Mouse (Mus musculus) CH12.LX (cell line): ENCODE measurements around the gene Plek2. TPM values are rescaled to one million over a fixed set of nuclear protein-coding genes. Genes with fewer than 3 reads are reported as not detected.

Experiments used
- DNase-seq: peaks from one replicate; pipeline ENCODE4 v3.0.0-alpha.2; 2013; ENCODE audit errors: extremely low read depth
- H3K27ac ChIP-seq: 2 replicates; pipeline ENCODE4 v1.5.1; 2012; ENCODE audit warnings: low read depth, mild to moderate bottlenecking, control low read depth, moderate library complexity; ENCODE audit not compliant: insufficient read depth
- H3K27me3 ChIP-seq: replicated peaks from 2 replicates; pipeline ENCODE3; 2012; ENCODE audit warnings: inconsistent platforms
- H3K36me3 ChIP-seq, 2 experiments: replicated peaks in 1 of 2; 2 replicates each; pipeline versions ENCODE3 to v1.6.1; 2012; ENCODE audit warnings: inconsistent platforms in 1 of 2, low read length in 1 of 2, mild to moderate bottlenecking in 1 of 2, mixed read lengths in 1 of 2, moderate library complexity in 1 of 2; ENCODE audit not compliant: control insufficient read depth in 1 of 2, insufficient read depth in 1 of 2
- H3K4me1 ChIP-seq, 2 experiments: 2 replicates each; pipeline ENCODE4 v1.6.1; 2012; ENCODE audit warnings: inconsistent platforms in 1 of 2, moderate library complexity in 1 of 2; ENCODE audit not compliant: insufficient read depth in 2 of 2, control insufficient read depth in 1 of 2
- H3K4me2 ChIP-seq: 2 replicates; pipeline ENCODE4 v1.6.1; 2012; ENCODE audit warnings: low read depth, mild to moderate bottlenecking, control low read depth; ENCODE audit not compliant: poor library complexity, insufficient read depth, severe bottlenecking
- H3K4me3 ChIP-seq, 3 experiments: fragments of 150-350 bp in 1 of 3; sonication (generic) in 1 of 3; replicated peaks in 1 of 3; 2 replicates each; pipeline versions ENCODE3 to v1.5.1; 2011 to 2012; ENCODE audit warnings: low read depth in 2 of 3, low read length in 2 of 3, mild to moderate bottlenecking in 2 of 3, moderate library complexity in 2 of 3, control low read depth in 1 of 3, improper control_type of control experiment in 1 of 3, inconsistent platforms in 1 of 3, mixed read lengths in 1 of 3; ENCODE audit not compliant: poor library complexity in 1 of 3
- H3K79me2 ChIP-seq: replicated peaks from 2 replicates; pipeline ENCODE4 v1.6.1; 2012; ENCODE audit warnings: mild to moderate bottlenecking, moderate library complexity; ENCODE audit not compliant: control insufficient read depth, poor library complexity, insufficient read depth, severe bottlenecking; ENCODE audit errors: extremely low read depth
- H3K9ac ChIP-seq: 2 replicates; pipeline ENCODE4 v1.6.1; 2012; ENCODE audit warnings: low read depth, mild to moderate bottlenecking, control low read depth, moderate library complexity; ENCODE audit not compliant: insufficient read depth
- H3K9me3 ChIP-seq: replicated peaks from 2 replicates; pipeline ENCODE3; 2012; ENCODE audit warnings: low read length, inconsistent platforms, mixed read lengths
- CHD1 ChIP-seq: IDR thresholded peaks from 2 replicates; pipeline ENCODE4 v1.6.1; 2012; ENCODE audit warnings: low read depth, low read length, improper control_type of control experiment, inconsistent platforms
- CHD2 ChIP-seq: IDR thresholded peaks from 2 replicates; pipeline ENCODE4 v1.6.1; 2011; ENCODE audit warnings: low read length, improper control_type of control experiment
- CTCF ChIP-seq, 2 experiments: IDR thresholded peaks in 1 of 2; conservative IDR thresholded peaks in 1 of 2; 2 replicates each; pipeline ENCODE4 v1.5.1; 2011 to 2012; ENCODE audit warnings: low read depth in 2 of 2, low read length in 2 of 2, improper control_type of control experiment in 1 of 2, inconsistent platforms in 1 of 2, mild to moderate bottlenecking in 1 of 2, moderate library complexity in 1 of 2
- GABPA ChIP-seq: IDR thresholded peaks from 2 replicates; pipeline ENCODE4 v1.6.1; 2012; ENCODE audit warnings: low read depth, low read length, improper control_type of control experiment, inconsistent platforms; ENCODE audit not compliant: insufficient replicate concordance
- MEF2A ChIP-seq: IDR thresholded peaks from 2 replicates; pipeline ENCODE4 v1.6.1; 2014; ENCODE audit warnings: low read depth, mild to moderate bottlenecking, inconsistent platforms, low read length, improper control_type of control experiment, borderline replicate concordance
- MYC ChIP-seq: IDR thresholded peaks from 2 replicates; pipeline ENCODE4 v1.6.1; 2011; ENCODE audit warnings: low read depth, mild to moderate bottlenecking, improper control_type of control experiment, low read length
- NELFE ChIP-seq: IDR thresholded peaks from 2 replicates; pipeline ENCODE4 v1.6.1; 2011; ENCODE audit warnings: low read depth, low read length, improper control_type of control experiment
- PAX5 ChIP-seq: IDR thresholded peaks from 2 replicates; pipeline ENCODE4 v1.6.1; 2012; ENCODE audit warnings: low read length, inconsistent platforms, mixed read lengths
- POLR2AphosphoS2 ChIP-seq: IDR thresholded peaks from 2 replicates; pipeline ENCODE4 v1.6.1; 2011; ENCODE audit warnings: low read depth, low read length, improper control_type of control experiment
- RCOR1 ChIP-seq: conservative IDR thresholded peaks from 2 replicates; pipeline ENCODE4 v1.6.1; 2012; ENCODE audit warnings: low read depth, mild to moderate bottlenecking, inconsistent platforms, low read length, improper control_type of control experiment
- TBP ChIP-seq: conservative IDR thresholded peaks from 2 replicates; pipeline ENCODE4 v1.6.1; 2011; ENCODE audit warnings: low read depth, low read length, improper control_type of control experiment
- TCF12 ChIP-seq: IDR thresholded peaks from 2 replicates; pipeline ENCODE4 v1.6.1; 2014; ENCODE audit warnings: low read depth, mild to moderate bottlenecking, inconsistent platforms, low read length, improper control_type of control experiment
- UBTF ChIP-seq: IDR thresholded peaks from 2 replicates; pipeline ENCODE4 v1.6.1; 2012; ENCODE audit warnings: low read depth, mild to moderate bottlenecking, inconsistent platforms, low read length, improper control_type of control experiment, moderate library complexity
- USF1 ChIP-seq: IDR thresholded peaks from 2 replicates; pipeline ENCODE4 v1.6.1; 2014; ENCODE audit warnings: low read depth, mild to moderate bottlenecking, inconsistent platforms, low read length, improper control_type of control experiment
- ZKSCAN1 ChIP-seq: IDR thresholded peaks from 2 replicates; pipeline ENCODE4 v1.6.1; 2012; ENCODE audit warnings: low read depth, inconsistent platforms, low read length, improper control_type of control experiment, borderline replicate concordance
- dilution Hi-C: fragments of 300-500 bp; cut with MboI; formaldehyde crosslinking; loops from 2 replicates; pipeline ENCODE4 v1.14.3; 2020; ENCODE audit warnings: low sequenced_read_pairs; ENCODE audit not compliant: extremely low pct_unique_long_range_greater_than_20kb, extremely low pct_ligation_motif_present
- in situ Hi-C: fragments of 300-500 bp; cut with MboI; formaldehyde crosslinking; loops from 3 replicates; pipeline ENCODE4 v1.14.3; 2019; ENCODE audit warnings: low sequenced_read_pairs, low pct_ligation_motif_present, low pct_unique_long_range_greater_than_20kb, mixed read lengths
- polyA plus RNA-seq: library from polyadenylated mRNA; unstranded; fragments of >175 nt; gene quantifications from 2 replicates; pipeline ENCODE4 v1.2.1, GENCODE M21; 2012; ENCODE audit warnings: low read depth; ENCODE audit not compliant: insufficient read length
- total RNA-seq, 2 experiments: library from RNA; depleted of rRNA; stranded (reverse); fragments of 300-350 nt in 1 of 2; fragments of >200 nt in 1 of 2; gene quantifications; 2 replicates each; pipeline ENCODE4 v1.2.3; 2012 to 2014

Plek2 gene
- total and polyA plus RNA-seq, 3 experiments = 0.85 TPM; not detected in 2

- in situ Hi-C loops (loop anchor here (25.0 kb wide), 1 partner anchor 656 kb away; no protein-coding TSS in a partner anchor), dilution Hi-C loops (no loop called here)
- TF ChIP-seq USF1 (no peak), RCOR1 (no peak), TCF12 (no peak), PAX5 (no peak), TBP (no peak), CHD2 (no peak), CHD1 (no peak), POLR2AphosphoS2 (no peak), MEF2A (no peak), MYC (no peak), GABPA (no peak), ZKSCAN1 (no peak), UBTF (no peak), NELFE (no peak)
- Histone ChIP-seq H3K36me3 (peaks cover 32 to 70% of the 10 kb centered on the region in 2 experiments), H3K9ac (no peak overlapping the region), H3K27ac (no peak overlapping the region), H3K9me3 (no peaks in the 10 kb centered on the region), H3K27me3 (no peaks in the 10 kb centered on the region), H3K4me2 (no peak overlapping the region), H3K4me3 (no peak overlapping the region), H3K79me2 (peaks cover 61% of the 10 kb centered on the region), H3K4me1 (peaks cover 2 to 25% of the 10 kb centered on the region in 2 experiments; a peak in 2 of 4 replicates)
- DNase-seq = no peak
These were observed 38.6 kb downstream of the Plek2 start for GRCm38 (mm10) chr12:78868115-78868514.

GRCm38 (mm10) chr12:78865434-78865833, 41.3 kb downstream of the Plek2 start:
- H3K9me3 ChIP-seq = no peaks in the 10 kb centered on the region
- dilution Hi-C loops = no loop called here
- peaks cover 67% of the 10 kb centered on the region for H3K79me2 ChIP-seq
- no peaks in the 10 kb centered on the region for H3K27me3 ChIP-seq
- no peak overlapping the region for H3K4me2 ChIP-seq
- TF ChIP-seq CHD1 (no peak), CTCF (conservative IDR thresholded peaks at IDR 0.05 in 1 of 2, IDR thresholded peaks at IDR 0.05 in 1 of 2; ENCODE audit: low read depth in 2 of 2, low read length in 2 of 2) (peak in 1 of 2 experiments; percentile 40; a peak in 2 of 4 replicates)
- no peak overlapping the region for H3K4me3 ChIP-seq
- H3K36me3 ChIP-seq = peaks cover 22 to 52% of the 10 kb centered on the region in 2 experiments
- H3K9ac ChIP-seq = no peak overlapping the region
- peak; percentile 42 for DNase-seq
- in situ Hi-C loops = loop anchor here (25.0 kb wide), 1 partner anchor 653 kb away; no protein-coding TSS in a partner anchor
- H3K4me1 ChIP-seq = peaks cover 2 to 27% of the 10 kb centered on the region in 2 experiments; a peak in 2 of 4 replicates
- no peak overlapping the region for H3K27ac ChIP-seq
